ENCODE assay signal across 6 mouse cellular contexts in genomic region chr6:113161982-113162381, GRCm38 (mm10).
"Had no signal": no experiment of that assay in that cellular context is flagged by ENCODE, and none has a peak within 500 bp of the region (broad histone marks: within the 10 kb centered on the region; RNA-seq: fewer than 3 reads in every experiment).

No protein-coding gene starts in this region.

- DNase-seq: kidney, postnatal 14 days; liver; lung, adult 2 months; lung, postnatal 36 days; midbrain, embryonic 14.5 days; right cerebral cortex, adult 18-20 months had no signal
